Mouse (Mus musculus) kidney, adult 2 months (tissue): ENCODE data around the gene Micu2.

Experiments used
- CTCF ChIP-seq: fragments of 200-500 bp; conservative IDR thresholded peaks from 2 replicates; pipeline ENCODE4 v1.5.1; 2011; ENCODE audit warnings: low read depth, mild to moderate bottlenecking, control low read depth, low read length, moderate library complexity, mixed read lengths; ENCODE audit not compliant: insufficient read depth, insufficient read length
- POLR2A ChIP-seq: fragments of 200-500 bp; IDR thresholded peaks from one replicate; pipeline ENCODE4 v1.6.1; 2011; ENCODE audit warnings: low read depth, low read length, control low read depth

DNA sequence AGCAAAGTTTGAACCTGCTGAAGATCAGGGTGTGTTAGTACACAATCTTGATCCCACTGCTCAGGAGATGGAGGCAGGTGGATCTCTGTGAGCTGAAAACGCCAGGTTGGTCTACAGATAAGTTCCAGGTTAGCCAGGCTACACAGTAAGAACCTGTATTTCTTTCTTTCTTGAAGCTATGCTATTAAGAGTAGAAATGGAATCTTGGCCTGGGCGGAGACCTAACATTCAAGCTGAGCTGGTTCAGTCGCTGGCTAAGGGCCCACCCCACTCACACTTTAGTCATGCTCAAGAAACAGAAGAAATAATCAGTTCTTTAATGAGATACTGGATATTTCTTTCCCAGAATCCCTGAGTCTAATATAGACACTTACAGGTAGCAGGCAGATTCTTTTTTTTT lies 115.7 kb downstream of the Micu2 start:
- TF ChIP-seq CTCF (no peak), POLR2A (no peak)
